25 mouse cellular contexts compared by ENCODE assay signal in genomic region chr2:16604291-16604690, GRCm38 (mm10).
DNase-seq lines count a peak whose midpoint lies in the region; ATAC-seq lines count a peak whose summit lies in the region.
"Had no signal": no experiment of that assay in that cellular context is flagged by ENCODE, and none has a peak within 500 bp of the region (broad histone marks: within the 10 kb centered on the region; RNA-seq: fewer than 3 reads in every experiment).

No protein-coding gene starts in this region.

- no peaks in the 10 kb centered on the region for H3K9me3 ChIP-seq in kidney, embryonic 15.5 days (replicated peaks)
- no peaks in the 10 kb centered on the region for H3K9me3 ChIP-seq in midbrain, embryonic 11.5 days (ENCODE audit: control insufficient read depth, low read length)
- no peaks in the 10 kb centered on the region for H3K9me3 ChIP-seq in midbrain, embryonic 13.5 days
- H3K9me3 ChIP-seq: embryonic facial prominence, embryonic 15.5 days; forebrain, embryonic 15.5 days; hindbrain, embryonic 15.5 days; limb, embryonic 12.5 days; liver, embryonic 13.5 days; neural tube, embryonic 15.5 days had no signal

- no peak overlapping the region for H3K9ac ChIP-seq in kidney, embryonic 15.5 days
- no peak overlapping the region for H3K9ac ChIP-seq in midbrain, embryonic 11.5 days (ENCODE audit: low read length)
- H3K9ac ChIP-seq in midbrain, embryonic 13.5 days (replicated peaks) = no peak overlapping the region
- H3K9ac ChIP-seq: embryonic facial prominence, embryonic 15.5 days; forebrain, embryonic 15.5 days; hindbrain, embryonic 15.5 days; limb, embryonic 12.5 days; liver, embryonic 13.5 days; neural tube, embryonic 15.5 days had no signal

- DNase-seq in kidney, adult 11 months = peak; percentile 67
- DNase-seq in midbrain, embryonic 11.5 days (ENCODE audit: low spot score, missing footprints) = peak; percentile 60
- DNase-seq in kidney, postnatal 10 days = peak; percentile 13
- DNase-seq in urinary bladder, postnatal 14 days (ENCODE audit: low spot score) = no peak
- no peak for DNase-seq in left cerebral cortex, adult 8-10 months (ENCODE audit: low spot score in 2 of 2)
- DNase-seq: adrenal gland, postnatal 36 days; cerebellum, adult 11 months; cerebellum, postnatal 14 days; gastrocnemius, postnatal 10 days; layer of hippocampus, postnatal 36 days; liver, embryonic 13.5 days; lung, adult 2 months; thymus, adult 18-20 months; thymus, postnatal 4 days had no signal

- no peak for ATAC-seq in kidney, embryonic 15.5 days (replicated peaks; ENCODE audit: low FRiP score)
- no peak for ATAC-seq in midbrain, embryonic 11.5 days (ENCODE audit: low FRiP score)
- ATAC-seq in midbrain, embryonic 13.5 days = no peak
- ATAC-seq: CD4-positive, CD25-positive, alpha-beta regulatory T cell, adult 4 months; forebrain, embryonic 15.5 days; Patski had no signal

- no peak overlapping the region for H3K4me2 ChIP-seq in kidney, embryonic 15.5 days
- no peak overlapping the region for H3K4me2 ChIP-seq in midbrain, embryonic 11.5 days
- no peak overlapping the region for H3K4me2 ChIP-seq in midbrain, embryonic 13.5 days (replicated peaks)
- H3K4me2 ChIP-seq: embryonic facial prominence, embryonic 15.5 days; forebrain, embryonic 15.5 days; heart, embryonic 11.5 days; hindbrain, embryonic 15.5 days; limb, embryonic 12.5 days; liver, embryonic 13.5 days; neural tube, embryonic 15.5 days had no signal

- H3K4me1 ChIP-seq in kidney, embryonic 15.5 days = peaks cover 3% of the 10 kb centered on the region; the same call in 1 of the 2 replicates
- H3K4me1 ChIP-seq in midbrain, embryonic 11.5 days (ENCODE audit: control insufficient read depth, insufficient read depth, low read length) = no peaks in the 10 kb centered on the region
- H3K4me1 ChIP-seq in midbrain, embryonic 13.5 days (replicated peaks) = no peaks in the 10 kb centered on the region
- H3K4me1 ChIP-seq: forebrain, embryonic 15.5 days; hindbrain, embryonic 15.5 days; limb, embryonic 12.5 days; liver, embryonic 13.5 days; neural tube, embryonic 15.5 days had no signal

- no peak overlapping the region for H3K4me3 ChIP-seq in kidney, embryonic 15.5 days (replicated peaks)
- H3K4me3 ChIP-seq in midbrain, embryonic 11.5 days (ENCODE audit: low read depth, low read length) = no peak overlapping the region
- no peak overlapping the region for H3K4me3 ChIP-seq in midbrain, embryonic 13.5 days (replicated peaks)
- H3K4me3 ChIP-seq: embryonic facial prominence, embryonic 15.5 days; forebrain, embryonic 15.5 days; hindbrain, embryonic 15.5 days; limb, embryonic 12.5 days; liver, embryonic 13.5 days; neural tube, embryonic 15.5 days had no signal

- H3K36me3 ChIP-seq in kidney, embryonic 15.5 days = no peaks in the 10 kb centered on the region
- H3K36me3 ChIP-seq in midbrain, embryonic 11.5 days (ENCODE audit: control insufficient read depth, insufficient read depth, low read length) = no peaks in the 10 kb centered on the region
- no peaks in the 10 kb centered on the region for H3K36me3 ChIP-seq in midbrain, embryonic 13.5 days
- H3K36me3 ChIP-seq: embryonic facial prominence, embryonic 15.5 days; forebrain, embryonic 15.5 days; hindbrain, embryonic 15.5 days; limb, embryonic 12.5 days; liver, embryonic 13.5 days; neural tube, embryonic 15.5 days had no signal

- no peak overlapping the region for H3K27ac ChIP-seq in kidney, embryonic 15.5 days
- no peak overlapping the region for H3K27ac ChIP-seq in midbrain, embryonic 11.5 days (ENCODE audit: low read depth, low read length)
- H3K27ac ChIP-seq in midbrain, embryonic 13.5 days = no peak overlapping the region
- H3K27ac ChIP-seq: embryonic facial prominence, embryonic 15.5 days; forebrain, embryonic 15.5 days; hindbrain, embryonic 15.5 days; limb, embryonic 12.5 days; liver, embryonic 13.5 days; macrophage; neural tube, embryonic 15.5 days had no signal

- no peaks in the 10 kb centered on the region for H3K27me3 ChIP-seq in kidney, embryonic 15.5 days
- no peaks in the 10 kb centered on the region for H3K27me3 ChIP-seq in midbrain, embryonic 11.5 days (ENCODE audit: control insufficient read depth, insufficient read depth, low read length)
- H3K27me3 ChIP-seq in midbrain, embryonic 13.5 days = no peaks in the 10 kb centered on the region
- H3K27me3 ChIP-seq: embryonic facial prominence, embryonic 15.5 days; forebrain, embryonic 15.5 days; hindbrain, embryonic 15.5 days; limb, embryonic 12.5 days; liver, embryonic 13.5 days; neural tube, embryonic 15.5 days; Patski had no signal

- 89% methylated on average over 3 of the region's 3 CpGs for WGBS in kidney, embryonic 15.5 days
- WGBS in midbrain, embryonic 11.5 days = 86% methylated on average over 3 of the region's 3 CpGs
- WGBS in midbrain, embryonic 13.5 days = 81% methylated on average over 3 of the region's 3 CpGs

Comparison
In these comparisons a context has a peak if more than half of its experiments do, and no peak if none do; other contexts are left out.
1. DNase-seq: peak in kidney, adult 11 months (single experiment), midbrain, embryonic 11.5 days (single experiment) and kidney, postnatal 10 days (single experiment); none in urinary bladder, postnatal 14 days (single experiment) and left cerebral cortex, adult 8-10 months (0 of 2).